Mouse (Mus musculus) spleen, postnatal 14 days (tissue): ENCODE data around the gene Negr1.

Source experiments
- DNase-seq, 2 experiments: peaks; one replicate each; pipeline ENCODE4 v3.0.0; 2021 to 2022; ENCODE audit warnings: low spot score in 2 of 2

Gene Negr1

DNA sequence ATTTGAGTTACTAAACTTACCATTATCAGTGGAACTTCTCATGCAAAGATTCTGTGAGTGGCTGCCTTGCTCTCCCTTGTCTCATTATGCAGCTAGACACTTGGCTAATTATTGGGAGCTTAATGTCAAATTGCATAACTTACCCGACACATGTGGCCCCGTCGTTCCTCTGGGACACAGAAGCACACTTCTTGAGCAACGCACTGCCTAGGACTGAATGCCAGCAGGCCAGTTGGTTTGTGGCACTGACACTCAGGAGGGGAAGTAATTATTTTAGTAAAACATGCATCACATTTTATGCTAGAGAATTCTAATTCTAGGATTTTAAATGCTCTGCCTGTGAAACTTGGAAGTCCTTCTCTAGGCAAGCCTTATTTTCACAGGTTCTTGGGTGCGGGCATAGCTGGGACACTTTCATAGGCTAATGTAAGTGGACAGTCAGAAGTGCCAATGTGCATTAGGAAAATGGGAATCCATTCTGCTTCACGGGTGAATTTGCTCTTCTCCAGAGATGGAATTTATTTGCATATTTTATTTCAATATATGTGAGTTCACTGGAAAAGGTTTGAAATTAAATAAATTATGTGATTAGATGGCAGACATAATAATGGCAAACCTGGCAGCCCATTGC is 234.6 kb downstream of the Negr1 start:
- no peak for DNase-seq

DNA sequence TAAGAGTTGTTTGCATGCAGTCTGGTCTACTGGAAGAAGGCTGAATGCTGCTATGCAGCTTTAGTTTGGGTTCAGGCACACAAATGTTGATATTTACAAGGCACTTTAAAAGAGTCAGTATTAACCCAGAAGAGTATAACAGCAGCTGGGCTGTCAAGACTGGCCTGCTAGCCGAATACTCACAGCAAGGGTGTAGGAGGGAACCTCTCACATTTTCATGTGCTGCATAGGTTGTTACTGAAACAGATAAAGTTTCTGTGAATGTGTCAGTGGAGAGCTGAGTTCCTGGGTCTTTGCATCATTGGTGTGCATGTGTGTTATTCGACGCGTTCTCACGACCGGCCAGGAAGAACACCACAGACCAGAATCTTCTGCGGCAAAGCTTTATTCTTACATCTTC is 237.6 kb downstream of the Negr1 start:
- no peak for DNase-seq

DNA sequence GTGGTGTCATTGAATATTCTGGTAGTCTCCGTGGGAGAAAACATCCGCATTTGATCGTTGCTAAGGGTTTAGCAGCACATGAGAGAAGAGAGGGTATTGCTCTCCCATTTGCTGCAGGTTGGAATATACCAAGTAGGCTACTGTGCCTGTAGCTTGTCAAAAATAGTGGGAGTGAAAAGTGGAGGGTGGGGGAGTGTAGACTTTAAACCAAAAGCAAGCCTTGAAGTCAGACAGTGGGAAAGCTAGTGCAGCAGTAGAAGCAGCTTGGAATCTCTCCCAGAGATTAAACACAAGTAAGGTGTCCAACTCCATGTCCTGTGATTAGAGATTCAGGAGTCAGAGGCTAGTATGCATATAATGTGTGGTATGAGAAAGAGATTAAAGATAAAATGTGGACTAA is 248.2 kb downstream of the Negr1 start:
- no peak for DNase-seq

DNA sequence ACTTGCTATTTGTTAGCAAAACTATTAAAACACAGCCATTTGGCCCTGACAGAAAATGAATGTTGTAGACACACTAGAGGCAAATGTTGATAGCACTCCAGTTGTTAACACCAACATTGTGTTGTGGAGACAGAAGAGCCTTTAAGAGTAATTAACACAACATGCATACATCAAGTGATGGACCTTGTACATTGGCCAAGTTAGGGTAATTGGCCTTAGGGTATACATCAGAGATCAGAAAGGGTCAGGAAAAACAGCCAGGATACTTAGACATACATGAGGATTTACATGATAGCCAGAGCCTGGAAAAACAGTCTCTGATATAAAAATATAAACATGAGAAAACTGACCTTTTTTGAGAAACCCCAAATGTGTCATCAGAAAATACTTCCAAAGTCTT is 255.3 kb downstream of the Negr1 start:
- DNase-seq = no peak

DNA sequence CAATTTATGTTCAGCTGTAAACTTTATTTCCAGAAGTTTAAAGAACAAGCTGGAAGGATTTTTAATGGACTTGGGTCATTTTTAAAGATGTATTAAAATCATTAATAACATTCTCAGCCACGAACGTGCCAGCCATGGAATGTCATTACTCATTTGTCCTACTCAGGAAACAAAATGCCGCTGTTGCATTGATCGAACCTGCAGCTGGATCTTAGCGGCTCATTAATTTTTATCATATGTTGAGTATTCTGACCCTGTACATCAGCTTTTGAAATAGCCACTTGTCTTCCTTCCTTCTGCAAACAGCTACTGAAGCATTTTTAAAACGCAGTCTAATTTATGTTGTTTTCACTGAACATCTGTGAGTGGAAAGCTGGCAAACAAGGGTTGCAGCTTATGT is 255.9 kb downstream of the Negr1 start:
- no peak for DNase-seq

DNA sequence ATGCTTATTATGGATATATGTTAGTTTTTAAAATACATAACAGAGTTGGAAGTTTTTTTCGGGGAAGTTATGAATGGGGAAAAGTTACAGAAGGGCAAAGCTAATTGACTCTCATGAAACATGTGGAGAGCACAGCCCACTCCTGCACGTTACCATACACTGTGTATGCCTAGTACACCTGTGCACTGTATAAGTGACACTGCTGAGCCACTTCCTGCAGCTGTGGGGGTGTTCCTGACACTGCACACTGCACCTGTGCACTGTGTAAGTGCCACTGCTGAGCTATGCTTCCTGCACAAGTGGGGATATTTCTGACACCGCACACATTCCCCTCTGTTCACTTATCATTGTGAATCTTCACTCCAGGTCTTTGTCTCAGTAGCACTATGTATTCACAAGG is 261.4 kb downstream of the Negr1 start:
- DNase-seq = no peak

DNA sequence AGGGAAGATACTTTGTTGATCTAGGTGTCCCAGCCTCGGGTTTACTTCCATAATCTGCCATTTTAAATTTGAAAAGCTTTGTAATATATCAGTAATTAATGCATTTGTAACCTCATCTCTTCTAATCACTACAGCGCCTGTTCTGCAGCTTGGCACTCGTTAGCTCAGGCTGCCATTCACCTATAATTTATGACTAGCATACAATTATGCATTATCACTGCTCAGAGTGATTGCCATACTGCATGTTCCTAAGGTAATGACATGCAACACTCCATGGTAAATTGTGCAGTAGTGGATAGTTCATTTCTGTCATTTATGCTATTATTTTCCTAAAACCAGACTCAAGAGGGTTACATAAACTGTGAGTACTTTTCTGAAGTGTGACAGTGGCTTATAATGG is 272.3 kb downstream of the Negr1 start:
- DNase-seq = no peak

DNA sequence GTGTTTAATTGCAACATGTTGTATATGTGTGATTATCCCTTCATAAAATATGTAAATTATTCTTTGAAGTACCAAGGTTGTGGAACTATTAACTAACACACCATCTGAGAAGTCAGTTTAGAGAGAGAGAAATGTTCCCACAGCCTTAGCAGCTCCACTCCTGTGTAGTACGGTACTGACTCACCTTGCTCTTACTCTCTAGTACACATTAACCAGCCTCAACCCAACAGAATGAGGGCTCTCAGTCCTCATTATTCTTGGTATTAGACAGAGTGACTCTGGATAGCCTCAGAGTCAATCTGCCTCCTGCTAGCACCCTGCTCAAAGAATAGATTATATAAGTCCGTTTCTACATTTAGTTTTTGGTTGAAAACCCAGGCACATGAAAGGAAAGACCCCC is 277.0 kb downstream of the Negr1 start:
- DNase-seq = no peak

DNA sequence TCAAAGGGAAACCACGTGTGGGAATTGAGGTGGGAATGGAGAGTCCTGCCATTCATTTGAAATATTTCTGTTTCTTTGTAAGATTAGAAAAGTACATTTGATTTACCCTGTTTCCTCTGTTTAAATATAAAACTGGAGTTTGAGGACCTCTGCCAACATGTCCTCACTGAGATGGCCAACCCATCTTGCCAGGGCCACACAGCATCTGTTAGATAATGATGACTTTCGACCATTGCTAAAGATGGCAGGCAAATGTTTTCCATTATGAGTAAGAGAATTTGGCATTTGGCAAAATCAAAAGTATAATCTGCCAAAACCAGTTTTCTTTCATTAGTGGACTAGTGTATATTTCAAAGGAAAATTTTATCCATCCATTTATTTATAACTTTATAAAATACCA is 286.8 kb downstream of the Negr1 start:
- DNase-seq = no peak

DNA sequence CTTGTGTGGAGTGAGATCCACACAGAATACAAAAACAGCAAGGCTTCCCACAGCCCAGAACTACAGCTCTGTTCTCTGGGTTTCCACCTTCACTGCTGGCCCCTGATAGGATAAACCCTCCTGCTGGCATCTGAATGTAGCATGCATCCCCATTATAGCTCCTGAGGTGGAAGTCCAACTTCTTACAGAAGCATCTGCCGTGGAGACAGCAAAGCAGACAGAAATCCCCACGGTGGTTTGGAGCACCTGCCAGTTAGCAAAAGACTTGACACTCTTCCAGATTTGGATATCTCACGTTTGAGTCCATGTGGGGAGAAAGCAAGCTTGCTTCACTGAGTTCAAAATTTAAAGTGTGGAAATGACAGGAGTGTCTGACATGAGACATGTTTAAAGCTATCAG is 290.3 kb downstream of the Negr1 start:
- no peak for DNase-seq

DNA sequence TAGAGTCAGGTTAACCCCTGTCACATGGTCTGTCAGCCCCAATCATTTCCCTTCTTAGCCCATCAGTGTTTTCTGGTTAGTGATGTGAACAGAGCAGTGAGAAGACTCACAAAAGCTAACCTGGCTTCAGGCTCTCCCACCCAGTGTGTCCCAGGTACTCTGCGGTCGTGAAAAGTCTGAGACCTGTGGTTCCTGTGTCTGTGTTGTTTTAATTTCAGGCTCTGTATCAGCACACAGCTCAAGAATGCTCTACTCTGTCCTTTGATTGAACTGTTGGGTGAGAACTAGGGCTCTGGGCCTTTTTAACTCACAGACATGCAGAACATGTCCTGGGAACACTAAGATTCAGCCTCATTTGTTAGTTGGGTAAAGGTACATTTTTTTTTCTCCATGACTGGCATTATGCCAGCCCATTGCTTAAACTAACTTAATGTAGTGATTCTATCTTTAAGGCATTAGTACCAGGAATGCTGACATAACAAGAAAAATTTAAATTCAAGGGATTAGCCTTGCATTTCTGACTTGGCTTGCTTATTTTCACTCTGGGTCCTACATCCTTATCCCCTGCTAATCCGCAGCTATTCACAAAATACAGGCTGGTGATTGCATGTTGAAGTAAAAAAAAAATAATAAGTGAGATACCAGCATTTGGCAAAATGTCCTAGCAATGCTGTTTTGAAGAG is 308.8 kb downstream of the Negr1 start:
- DNase-seq = no peak

DNA sequence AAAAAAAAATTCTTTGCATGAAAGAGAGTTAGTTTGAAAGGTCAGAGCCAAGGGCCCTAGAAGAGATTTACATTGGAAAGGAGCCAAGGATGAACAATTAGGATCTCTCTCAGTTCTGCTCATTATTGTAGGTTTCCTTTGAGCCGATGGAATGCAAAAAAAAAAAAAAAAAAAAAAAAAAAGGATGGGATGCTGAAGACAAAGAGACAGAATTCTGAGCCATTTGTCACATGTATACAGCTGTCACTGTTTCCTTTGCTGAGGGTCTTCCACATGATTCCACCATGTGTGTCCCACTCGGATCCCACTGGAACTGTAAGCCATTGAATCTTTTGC is 309.3 kb downstream of the Negr1 start:
- no peak for DNase-seq

DNA sequence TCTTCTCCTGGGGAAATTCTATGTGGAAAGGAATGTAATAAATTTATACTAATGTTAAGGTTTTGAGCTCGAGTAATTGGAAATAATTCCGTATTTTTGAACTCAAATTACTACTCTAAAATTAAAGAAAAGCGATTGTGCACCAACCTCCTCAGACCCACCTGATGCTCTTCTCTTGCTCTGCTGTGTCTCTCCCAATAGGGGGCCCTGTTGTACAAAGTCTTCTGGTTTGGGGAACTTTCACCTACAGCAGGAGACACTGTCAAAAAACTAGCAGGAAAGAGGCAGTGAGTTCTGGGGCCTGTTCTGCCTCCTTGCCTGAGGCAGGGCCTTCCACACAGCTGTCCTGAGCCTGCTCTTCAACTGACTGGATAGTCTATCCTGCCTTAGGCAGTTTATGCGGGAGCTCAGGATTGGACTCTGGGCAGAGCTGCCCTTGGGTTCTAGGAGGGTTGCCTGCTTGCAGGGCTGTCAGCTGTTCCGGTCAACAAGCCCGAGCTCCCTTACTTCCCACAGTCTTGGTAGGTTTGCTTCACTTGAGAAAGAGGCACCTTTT is 310.1 kb downstream of the Negr1 start:
- DNase-seq = no peak

DNA sequence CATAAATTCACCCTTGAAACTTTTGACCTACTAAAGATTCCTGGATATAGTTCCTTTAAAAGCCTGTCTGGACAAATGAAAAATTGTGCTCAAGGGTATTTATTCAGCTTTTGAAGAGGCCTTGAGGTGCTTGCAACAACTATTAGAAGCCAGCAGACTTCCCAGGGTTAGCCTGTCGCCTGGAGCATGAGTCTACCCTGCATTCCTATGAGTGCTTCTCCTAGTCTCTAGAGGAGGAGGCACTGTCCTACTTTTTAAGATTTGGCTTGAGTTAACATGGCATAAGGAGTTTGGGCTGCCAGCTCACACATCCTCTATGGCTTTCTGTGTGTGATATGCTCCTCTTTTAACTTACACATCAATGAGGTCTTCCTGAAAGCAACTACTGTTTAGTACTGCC is 315.0 kb downstream of the Negr1 start:
- no peak for DNase-seq

DNA sequence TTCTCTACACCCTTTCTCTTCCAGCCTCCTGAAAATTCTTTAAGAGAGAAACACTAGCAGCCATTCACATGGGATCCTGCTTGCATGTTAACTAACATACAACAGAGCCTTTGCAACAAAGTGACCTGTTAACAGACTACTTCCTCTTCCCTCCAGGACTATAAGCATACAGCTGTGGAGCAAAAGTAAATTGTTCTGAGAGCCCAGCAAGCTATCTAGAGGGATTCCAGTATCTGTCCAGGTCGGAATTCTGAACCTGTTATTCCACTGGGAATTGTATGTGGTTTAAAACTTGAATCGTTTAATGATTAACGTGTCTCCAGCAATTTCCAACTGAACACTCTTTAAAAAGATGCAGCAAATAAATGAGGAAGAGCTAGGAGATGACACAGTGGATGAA is 320.5 kb downstream of the Negr1 start:
- DNase-seq = no peak

DNA sequence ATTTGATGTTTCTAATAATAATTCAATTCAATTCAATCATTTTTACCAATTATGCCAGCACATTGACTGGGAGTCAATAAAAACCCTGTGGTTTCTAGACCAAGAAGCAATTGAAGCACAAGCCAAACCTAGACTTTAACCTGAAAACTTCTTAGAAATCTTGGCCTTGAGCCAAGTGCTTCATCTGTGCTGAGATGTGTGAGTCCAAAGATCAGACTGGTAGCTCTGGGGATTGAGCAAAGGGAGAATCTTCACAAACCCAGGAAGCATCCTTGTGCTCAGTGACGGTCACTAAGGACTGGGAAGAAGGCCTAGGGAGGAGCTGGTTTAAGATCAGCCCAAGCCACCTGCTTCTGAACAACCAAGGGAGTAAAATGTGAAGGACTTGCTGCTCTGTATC is 322.3 kb downstream of the Negr1 start:
- DNase-seq = no peak

DNA sequence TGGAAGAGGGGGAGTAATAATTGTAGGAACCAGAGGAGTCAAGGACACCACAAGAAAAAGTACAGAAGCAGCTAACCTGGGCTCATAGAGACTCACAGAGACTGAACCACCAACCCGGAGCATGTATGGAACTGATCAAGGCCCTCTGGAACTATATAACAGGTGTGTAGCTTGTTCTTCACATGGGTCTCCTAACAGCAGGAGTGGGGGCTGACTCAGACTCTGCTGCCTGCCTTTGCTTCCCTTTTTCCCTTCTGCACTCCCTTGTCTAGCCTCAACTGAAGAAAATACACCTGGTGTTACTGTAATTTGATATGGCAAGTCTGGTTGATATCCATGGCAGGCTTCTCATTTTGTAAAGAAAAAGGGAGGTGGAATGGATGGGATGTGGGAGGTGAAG is 324.1 kb downstream of the Negr1 start:
- DNase-seq = no peak

DNA sequence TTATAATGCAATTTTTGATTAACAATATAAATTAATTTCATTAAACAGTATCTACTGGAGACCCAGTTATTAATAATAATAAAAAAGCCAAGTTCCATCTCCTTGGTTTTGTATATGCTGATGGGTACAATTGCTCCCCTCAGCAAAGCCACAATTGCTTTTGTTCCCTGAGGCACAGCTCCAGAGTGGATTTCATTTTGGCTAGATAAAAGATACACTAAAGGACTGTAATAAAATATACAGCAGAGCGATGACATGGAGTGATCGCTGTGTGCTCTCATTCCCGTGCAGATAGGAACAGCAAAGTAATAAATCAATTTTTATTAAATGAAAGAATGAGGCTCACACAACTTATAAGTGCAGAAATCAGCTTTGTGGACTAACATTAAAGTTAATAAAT is 325.3 kb downstream of the Negr1 start:
- DNase-seq = no peak

DNA sequence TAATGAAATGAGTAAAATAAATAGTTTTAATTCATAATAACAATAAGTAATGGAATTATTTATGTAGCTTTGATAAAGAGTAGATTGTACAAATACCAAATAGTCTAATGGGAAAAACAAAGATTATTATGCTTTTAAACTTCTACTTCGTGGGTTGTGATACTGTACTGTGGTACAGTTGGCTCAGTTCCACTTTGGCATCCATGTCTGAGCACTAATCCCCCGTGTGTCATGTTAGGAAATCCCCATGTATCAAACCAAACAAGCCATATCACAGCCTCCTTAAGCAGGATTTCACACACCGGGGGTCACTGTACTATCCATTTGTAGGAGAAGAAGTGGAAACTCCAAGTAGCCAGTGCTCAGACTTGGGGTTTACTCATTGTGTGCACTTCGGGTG is 329.4 kb downstream of the Negr1 start:
- no peak for DNase-seq

DNA sequence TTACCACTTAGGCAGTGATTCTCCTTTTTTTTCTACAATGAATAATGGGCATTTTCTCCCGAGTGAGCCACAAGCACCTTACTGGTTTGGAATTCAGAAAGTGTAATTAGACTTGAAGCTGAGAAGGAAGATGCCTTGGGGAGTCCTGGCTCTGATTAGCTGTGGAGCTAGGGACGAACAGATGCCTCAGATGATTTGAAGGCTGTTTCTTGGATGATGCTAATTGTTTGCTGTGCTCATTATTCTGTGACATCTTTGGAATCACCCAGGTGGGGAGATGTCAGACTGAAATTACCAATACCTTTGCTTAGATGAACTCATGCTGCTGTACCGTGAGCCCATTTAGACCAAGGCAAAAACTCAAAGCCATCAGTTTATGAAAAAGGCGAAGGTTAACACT is 333.7 kb downstream of the Negr1 start:
- no peak for DNase-seq

DNA sequence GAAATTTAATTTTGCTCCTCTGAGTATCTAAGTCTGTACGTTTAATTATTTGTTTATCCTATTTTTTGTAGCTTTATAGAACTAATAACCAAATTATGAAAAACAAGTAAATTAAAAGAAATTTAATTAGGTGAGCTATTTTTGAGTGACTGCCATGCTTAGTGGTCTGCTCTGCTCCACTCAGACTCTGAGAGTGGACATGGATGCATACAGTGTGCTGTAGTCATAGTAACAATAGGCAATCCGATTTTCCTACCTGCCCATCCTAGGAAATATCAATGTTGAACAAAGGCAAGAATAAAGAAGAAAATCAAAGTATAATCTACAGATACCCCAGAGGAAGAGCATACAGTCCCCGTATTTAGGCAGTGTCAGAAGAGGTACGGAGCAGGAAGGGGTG is 334.5 kb downstream of the Negr1 start:
- no peak for DNase-seq

DNA sequence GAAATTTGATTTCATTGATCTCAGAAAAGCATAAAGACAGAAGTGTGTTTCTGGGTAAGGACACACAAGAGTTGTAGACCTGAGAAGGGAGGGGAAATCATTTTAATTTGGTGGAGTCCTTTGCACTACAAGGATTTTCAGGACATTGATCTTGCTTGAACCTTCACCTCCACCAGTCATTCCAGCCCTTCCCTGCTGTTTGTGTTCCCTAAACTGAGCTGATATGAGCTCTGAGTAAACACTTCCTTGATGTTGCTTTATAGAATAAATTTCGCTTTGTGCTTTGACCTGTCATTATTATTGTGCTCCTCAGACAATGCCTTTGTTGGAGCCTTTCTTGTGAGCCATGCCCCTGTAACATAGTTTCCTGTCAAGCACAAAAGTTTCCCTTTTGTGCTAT is 335.0 kb downstream of the Negr1 start:
- DNase-seq = no peak

DNA sequence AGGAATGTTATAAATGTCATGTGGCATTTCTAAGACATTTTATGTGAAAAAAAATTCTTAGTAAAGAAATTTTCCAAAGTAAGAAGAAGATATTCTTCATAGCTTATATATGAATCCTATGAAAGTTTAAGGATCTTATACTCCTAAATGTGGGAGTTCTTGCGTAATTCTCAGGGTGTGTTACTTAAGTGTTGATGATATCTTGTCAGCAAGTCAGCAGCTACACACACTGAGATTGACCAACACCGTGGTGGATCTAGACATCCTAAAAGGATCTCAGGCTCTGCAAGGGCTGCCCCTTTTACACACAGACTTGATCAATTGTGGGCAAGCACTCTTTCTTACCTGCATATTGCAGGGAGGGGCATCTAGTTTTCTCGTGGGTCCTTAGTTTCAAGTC is 339.5 kb downstream of the Negr1 start:
- DNase-seq = no peak
